Mouse (Mus musculus) midbrain, embryonic 13.5 days (tissue): ENCODE results near the gene Hlcs. TPM values are rescaled to one million over a fixed set of nuclear protein-coding genes. Genes with fewer than 3 reads are reported as not detected.
A peak's percentile ranks its signal among the peaks of the same experiment; 100 is the strongest.

Experiments used
- ATAC-seq: fragments of 200-750 bp; cut with Nextera tagmentation; 2 replicates; pipeline ENCODE4 v1.8.0; 2017; ENCODE audit warnings: mild to moderate bottlenecking, moderate TSS enrichment, moderate library complexity
- H3K27ac ChIP-seq: fragments of 300-500 bp; sonication (generic); 2 replicates; pipeline ENCODE4 v1.5.1; 2015; ENCODE audit warnings: inconsistent platforms, mild to moderate bottlenecking, moderate library complexity
- H3K27me3 ChIP-seq: fragments of 300-500 bp; sonication (generic); 2 replicates; pipeline ENCODE4 v1.6.1; 2015; ENCODE audit warnings: mild to moderate bottlenecking, inconsistent platforms
- H3K36me3 ChIP-seq: fragments of 300-500 bp; sonication (generic); 2 replicates; pipeline ENCODE4 v1.6.1; 2015; ENCODE audit warnings: mild to moderate bottlenecking, inconsistent platforms
- H3K4me1 ChIP-seq: fragments of 300-500 bp; sonication (generic); replicated peaks from 2 replicates; pipeline ENCODE4 v1.6.1; 2015; ENCODE audit warnings: inconsistent platforms
- H3K4me2 ChIP-seq: fragments of 300-500 bp; sonication (generic); replicated peaks from 2 replicates; pipeline ENCODE4 v1.6.1; 2015; ENCODE audit warnings: moderate library complexity, mild to moderate bottlenecking, inconsistent platforms
- H3K4me3 ChIP-seq: fragments of 300-500 bp; sonication (generic); replicated peaks from 2 replicates; pipeline ENCODE4 v1.5.1; 2015; ENCODE audit warnings: mild to moderate bottlenecking, inconsistent platforms
- H3K9ac ChIP-seq: fragments of 300-500 bp; sonication (generic); replicated peaks from 2 replicates; pipeline ENCODE4 v1.6.1; 2015; ENCODE audit warnings: mild to moderate bottlenecking, inconsistent platforms
- H3K9me3 ChIP-seq: fragments of 300-500 bp; sonication (generic); 2 replicates; pipeline ENCODE4 v1.6.1; 2016; ENCODE audit warnings: mild to moderate bottlenecking, inconsistent platforms
- WGBS: fragments of 180-500 bp; shearing (Covaris S2); methylation state at CpG from one replicate; pipeline ENCODE4 v1.1.7; 2015; 5-methylcytosine and 5-hydroxymethylcytosine counted together
- polyA plus RNA-seq: library from polyadenylated mRNA; unstranded; fragments of >200 nt; fragmentation: Nextera tagmentation; extraction: Ambion mirVana; gene quantifications from 2 replicates; pipeline ENCODE4 v1.2.1, GENCODE M21; 2015

Gene Hlcs
- polyA plus RNA-seq, 1 experiment from 2014 or later = 9.2 TPM

- peak overlapping the region; percentile 64 for H3K9ac ChIP-seq
- H3K27ac ChIP-seq = peak overlapping the region; percentile 66
- WGBS = 8% methylated on average over 30 of the region's 30 CpGs
- H3K4me1 ChIP-seq = peaks cover 17% of the 10 kb centered on the region
- H3K4me2 ChIP-seq = peak overlapping the region; percentile 55
- H3K36me3 ChIP-seq = no peaks in the 10 kb centered on the region
- H3K9me3 ChIP-seq = peaks cover 6% of the 10 kb centered on the region
- ATAC-seq = peak; percentile 83
- H3K27me3 ChIP-seq = peaks cover 11% of the 10 kb centered on the region; the same call in 1 of the 2 replicates
- H3K4me3 ChIP-seq = peak overlapping the region; percentile 30
Measured at GRCm38 (mm10) chr16:94302274-94303202, 10.8 kb downstream of the Hlcs start.

DNA sequence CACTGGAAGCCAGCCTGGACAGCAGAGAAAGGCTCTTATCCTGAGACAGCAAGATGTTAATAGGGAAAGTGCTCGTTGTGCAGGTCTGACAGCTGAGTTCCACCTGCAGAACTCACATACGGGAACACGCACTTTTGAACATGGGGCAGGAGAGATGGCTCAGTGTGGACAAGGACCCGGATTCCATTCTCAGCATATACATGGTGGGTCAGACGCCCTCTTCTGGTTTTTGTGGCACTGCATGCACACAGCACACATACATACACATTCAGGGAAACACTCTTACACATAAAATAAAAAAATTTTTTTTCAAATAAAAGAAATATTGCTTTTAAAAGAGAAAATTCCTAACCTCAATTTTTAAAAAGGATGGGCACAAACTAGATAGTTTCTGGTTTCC lies 11.7 kb downstream of the Hlcs start:
- no peak overlapping the region for H3K4me2 ChIP-seq
- WGBS = 87% methylated on average over 5 of the region's 5 CpGs
- ATAC-seq = no peak

DNA sequence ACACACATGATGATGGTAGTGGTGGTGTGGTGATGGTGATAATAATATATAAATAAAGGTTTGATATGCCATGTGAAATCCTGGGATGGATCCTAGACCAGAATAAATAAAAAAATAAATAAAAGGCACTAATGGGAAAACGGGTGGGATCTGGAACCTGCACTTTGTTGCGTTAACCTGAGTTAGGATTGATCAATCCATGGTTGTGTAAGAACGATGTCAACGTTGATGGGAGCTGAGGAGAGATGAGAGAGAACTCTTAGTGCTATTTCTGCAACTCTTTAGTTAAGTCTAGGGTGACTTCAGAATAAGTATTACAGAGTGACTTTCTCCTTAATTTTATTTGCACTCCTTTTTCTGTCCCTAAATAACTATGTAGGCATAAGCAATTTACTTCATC lies 12.2 kb downstream of the Hlcs start:
- no peak overlapping the region for H3K4me3 ChIP-seq
- WGBS = 96% methylated on average over 4 of the region's 4 CpGs
- ATAC-seq = no peak
- H3K27me3 ChIP-seq = peaks cover 11% of the 10 kb centered on the region; the same call in 1 of the 2 replicates
- no peak overlapping the region for H3K4me2 ChIP-seq
- peaks cover 6% of the 10 kb centered on the region for H3K9me3 ChIP-seq
- H3K27ac ChIP-seq = no peak overlapping the region
- H3K4me1 ChIP-seq = peaks cover 15% of the 10 kb centered on the region
- no peaks in the 10 kb centered on the region for H3K36me3 ChIP-seq
- no peak overlapping the region for H3K9ac ChIP-seq

More for the DNA sequence above, 11.7 kb downstream of the Hlcs start:
- Histone ChIP-seq H3K4me3 (no peak overlapping the region), H3K9ac (no peak overlapping the region), H3K36me3 (no peaks in the 10 kb centered on the region), H3K27ac (no peak overlapping the region), H3K9me3 (peaks cover 6% of the 10 kb centered on the region), H3K27me3 (peaks cover 11% of the 10 kb centered on the region; the same call in 1 of the 2 replicates), H3K4me1 (peaks cover 15% of the 10 kb centered on the region)

- peaks cover 15% of the 10 kb centered on the region for H3K4me1 ChIP-seq
- H3K27ac ChIP-seq = no peak overlapping the region
- H3K9me3 ChIP-seq = no peaks in the 10 kb centered on the region
- no peak overlapping the region for H3K4me3 ChIP-seq
- peaks cover 11% of the 10 kb centered on the region; the same call in 1 of the 2 replicates for H3K27me3 ChIP-seq
- 81% methylated on average over 4 of the region's 4 CpGs for WGBS
- no peak overlapping the region for H3K9ac ChIP-seq
- no peaks in the 10 kb centered on the region for H3K36me3 ChIP-seq
- no peak overlapping the region for H3K4me2 ChIP-seq
- ATAC-seq = no peak
Measured at GRCm38 (mm10) chr16:94299210-94299609, 14.2 kb downstream of the Hlcs start.

- Histone ChIP-seq H3K9me3 (no peaks in the 10 kb centered on the region), H3K27ac (no peak overlapping the region), H3K27me3 (peaks cover 2% of the 10 kb centered on the region; the same call in 1 of the 2 replicates), H3K4me2 (no peak overlapping the region), H3K9ac (no peak overlapping the region), H3K4me3 (no peak overlapping the region), H3K4me1 (peaks cover 11% of the 10 kb centered on the region), H3K36me3 (no peaks in the 10 kb centered on the region)
- no peak for ATAC-seq
- WGBS = 90% methylated on average over 5 of the region's 5 CpGs
Measured at GRCm38 (mm10) chr16:94298081-94298480, 15.3 kb downstream of the Hlcs start.

GRCm38 (mm10) chr16:94291141-94291540 lies 22.2 kb downstream of the Hlcs start:
- H3K27ac ChIP-seq = no peak overlapping the region
- no peak overlapping the region for H3K4me3 ChIP-seq
- no peaks in the 10 kb centered on the region for H3K9me3 ChIP-seq
- H3K27me3 ChIP-seq = peaks cover 7% of the 10 kb centered on the region
- no peak overlapping the region for H3K9ac ChIP-seq
- no peak for ATAC-seq
- no peak overlapping the region for H3K4me2 ChIP-seq
- WGBS = 87% methylated on average over 4 of the region's 4 CpGs
- H3K4me1 ChIP-seq = peaks cover 13% of the 10 kb centered on the region
- no peaks in the 10 kb centered on the region for H3K36me3 ChIP-seq

- Histone ChIP-seq H3K4me2 (peak overlapping the region; percentile 89), H3K27ac (peak overlapping the region; percentile 73), H3K9me3 (no peaks in the 10 kb centered on the region), H3K9ac (peak overlapping the region; percentile 86), H3K36me3 (no peaks in the 10 kb centered on the region), H3K27me3 (peaks cover 7% of the 10 kb centered on the region), H3K4me3 (peak overlapping the region; percentile 82), H3K4me1 (peaks cover 13% of the 10 kb centered on the region)
- ATAC-seq = peak; percentile 97
- WGBS = 6% methylated on average over 52 of the region's 52 CpGs
Measured at GRCm38 (mm10) chr16:94290073-94290999, 23.0 kb downstream of the Hlcs start.

GRCm38 (mm10) chr16:94289138-94290072 lies 24.0 kb downstream of the Hlcs start:
- Histone ChIP-seq H3K4me2 (peak overlapping the region; percentile 89), H3K9ac (peak overlapping the region; percentile 86), H3K36me3 (no peaks in the 10 kb centered on the region), H3K4me3 (peak overlapping the region; percentile 82), H3K9me3 (no peaks in the 10 kb centered on the region), H3K4me1 (peaks cover 13% of the 10 kb centered on the region), H3K27me3 (peaks cover 7% of the 10 kb centered on the region), H3K27ac (peak overlapping the region; percentile 71)
- whole genome bisulfite sequencing = 13% methylated on average over 39 of the region's 39 CpGs
- ATAC-seq = no peak; the same call in 1 of the 2 replicates

GRCm38 (mm10) chr16:94287826-94288225 lies 25.5 kb downstream of the Hlcs start:
- Histone ChIP-seq H3K27me3 (peaks cover 7% of the 10 kb centered on the region), H3K9me3 (no peaks in the 10 kb centered on the region), H3K4me2 (no peak overlapping the region), H3K36me3 (no peaks in the 10 kb centered on the region), H3K9ac (no peak overlapping the region), H3K27ac (no peak overlapping the region), H3K4me1 (peaks cover 13% of the 10 kb centered on the region), H3K4me3 (no peak overlapping the region)
- ATAC-seq = no peak
- WGBS = 87% methylated on average over 9 of the region's 9 CpGs

GRCm38 (mm10) chr16:94283972-94284371 lies 29.4 kb downstream of the Hlcs start:
- no peak overlapping the region for H3K4me3 ChIP-seq
- H3K4me2 ChIP-seq = no peak overlapping the region
- no peaks in the 10 kb centered on the region for H3K9me3 ChIP-seq
- peaks cover 6% of the 10 kb centered on the region for H3K36me3 ChIP-seq
- H3K4me1 ChIP-seq = peaks cover under 1% of the 10 kb centered on the region; the same call in 1 of the 2 replicates
- no peaks in the 10 kb centered on the region for H3K27me3 ChIP-seq
- H3K9ac ChIP-seq = no peak overlapping the region
- no peak overlapping the region for H3K27ac ChIP-seq
- ATAC-seq = no peak
- WGBS = 96% methylated on average over 3 of the region's 3 CpGs

GRCm38 (mm10) chr16:94270826-94271225 lies 42.5 kb downstream of the Hlcs start:
- 83% methylated on average over 6 of the region's 6 CpGs for WGBS

More at GRCm38 (mm10) chr16:94270826-94271225, 42.5 kb downstream of the Hlcs start:
- H3K27ac ChIP-seq = no peak overlapping the region
- no peak overlapping the region for H3K4me2 ChIP-seq
- H3K9ac ChIP-seq = no peak overlapping the region
- peaks cover 10% of the 10 kb centered on the region for H3K36me3 ChIP-seq
- H3K9me3 ChIP-seq = no peaks in the 10 kb centered on the region
- peaks cover 5% of the 10 kb centered on the region for H3K4me1 ChIP-seq
- no peak overlapping the region for H3K4me3 ChIP-seq
- no peak for ATAC-seq
- H3K27me3 ChIP-seq = no peaks in the 10 kb centered on the region
